Mouse (Mus musculus): ENCODE data around the gene Fam114a1. TPM values are rescaled to one million over a fixed set of nuclear protein-coding genes. Genes with fewer than 3 reads are reported as not detected.

Fam114a1 gene
- polyA plus RNA-seq, 1 experiment from 2014 or later = 50.2 TPM

DNA sequence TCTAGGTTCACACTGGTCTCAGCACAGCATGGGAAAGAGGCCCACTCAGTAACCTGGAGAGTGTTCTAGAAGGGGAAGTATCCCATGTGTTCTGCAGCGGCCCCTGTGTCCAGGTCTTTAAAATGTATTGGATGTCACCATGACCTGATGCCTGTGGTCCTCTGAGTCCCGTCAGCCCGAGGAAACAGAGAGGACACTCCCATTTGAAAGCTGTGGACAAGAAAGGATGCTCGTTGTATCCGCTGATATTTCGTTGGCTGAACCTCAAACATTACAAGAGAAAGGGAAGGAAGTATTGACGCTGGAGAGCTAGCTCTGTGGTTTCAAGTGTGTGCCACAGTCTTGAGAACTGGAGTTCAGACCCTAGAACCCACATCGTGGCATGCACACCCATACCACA is 49.2 kb downstream of the Fam114a1 start:
- H3K9me3 ChIP-seq (ENCODE audit: control insufficient read depth, low read depth, low read length) = no peaks in the 10 kb centered on the region
- H3K4me1 ChIP-seq (ENCODE audit: control insufficient read depth, insufficient read depth, low read length) = no peaks in the 10 kb centered on the region
- WGBS = 79% methylated on average over 8 of the region's 8 CpGs
- ATAC-seq (ENCODE audit: insufficient number of reproducible peaks, insufficient read depth, low FRiP score, low read depth) = no peak
- peaks cover 26% of the 10 kb centered on the region for H3K36me3 ChIP-seq (ENCODE audit: control insufficient read depth, insufficient read depth, low read length)
- H3K27me3 ChIP-seq (ENCODE audit: control insufficient read depth, insufficient read depth, low read length) = no peaks in the 10 kb centered on the region
- H3K4me2 ChIP-seq (replicated peaks; ENCODE audit: low read depth, low read length) = no peak overlapping the region
- H3K9ac ChIP-seq (replicated peaks; ENCODE audit: low read depth, low read length) = no peak overlapping the region
- no peak overlapping the region for H3K4me3 ChIP-seq (ENCODE audit: low read depth, low read length)
- no peak overlapping the region for H3K27ac ChIP-seq (ENCODE audit: low read length)

DNA sequence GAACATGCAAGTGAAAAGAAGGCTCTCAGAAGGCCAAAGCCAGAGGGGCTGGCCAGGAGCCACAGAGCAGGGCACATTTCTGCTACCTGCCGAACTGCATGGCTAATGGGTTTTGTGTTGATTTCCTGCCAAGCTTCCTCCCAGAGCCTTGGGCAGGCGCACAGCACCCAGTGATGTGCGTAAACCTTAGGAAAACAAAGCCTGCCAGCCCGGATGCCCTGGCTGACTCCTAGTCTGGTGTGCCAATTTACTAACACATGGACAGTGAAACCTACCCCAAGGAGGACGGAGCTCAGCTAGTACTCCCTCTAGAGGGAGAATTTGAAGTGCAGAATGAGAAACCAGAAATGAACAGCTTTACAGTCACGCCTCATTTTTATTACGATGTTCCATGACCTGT is 50.0 kb downstream of the Fam114a1 start:
- H3K9ac ChIP-seq (replicated peaks; ENCODE audit: low read depth, low read length) = no peak overlapping the region
- 66% methylated on average over 7 of the region's 7 CpGs for WGBS
- no peak overlapping the region for H3K4me3 ChIP-seq (ENCODE audit: low read depth, low read length)
- H3K36me3 ChIP-seq (ENCODE audit: control insufficient read depth, insufficient read depth, low read length) = peaks cover 26% of the 10 kb centered on the region
- no peak overlapping the region for H3K4me2 ChIP-seq (replicated peaks; ENCODE audit: low read depth, low read length)
- no peaks in the 10 kb centered on the region for H3K27me3 ChIP-seq (ENCODE audit: control insufficient read depth, insufficient read depth, low read length)
- H3K9me3 ChIP-seq (ENCODE audit: control insufficient read depth, low read depth, low read length) = no peaks in the 10 kb centered on the region
- no peak overlapping the region for H3K27ac ChIP-seq (ENCODE audit: low read length)
- no peaks in the 10 kb centered on the region for H3K4me1 ChIP-seq (ENCODE audit: control insufficient read depth, insufficient read depth, low read length)
- ATAC-seq (ENCODE audit: insufficient number of reproducible peaks, insufficient read depth, low FRiP score, low read depth) = no peak

DNA sequence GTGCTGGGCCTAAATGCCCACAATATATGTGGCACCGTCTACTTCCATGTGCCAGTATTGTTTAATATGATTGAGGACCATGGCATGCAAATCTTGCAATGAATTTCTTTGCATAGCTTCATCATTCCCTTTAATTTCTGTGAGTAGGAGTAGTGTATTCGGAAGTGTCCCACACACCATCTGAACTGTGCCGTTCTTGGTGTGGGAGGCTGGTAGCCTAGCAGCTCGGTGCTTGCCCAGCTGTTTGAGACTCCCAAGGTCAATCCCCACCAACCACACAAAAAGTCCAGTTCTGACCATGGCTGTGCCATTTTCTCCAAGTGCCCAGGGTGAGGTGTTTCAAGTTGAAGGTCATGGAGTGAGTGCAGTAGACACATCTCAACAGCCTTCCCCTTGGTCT is 52.1 kb downstream of the Fam114a1 start:
- no peaks in the 10 kb centered on the region for H3K27me3 ChIP-seq (ENCODE audit: control insufficient read depth, insufficient read depth, low read length)
- H3K9me3 ChIP-seq (ENCODE audit: control insufficient read depth, low read depth, low read length) = no peaks in the 10 kb centered on the region
- H3K4me2 ChIP-seq (replicated peaks; ENCODE audit: low read depth, low read length) = no peak overlapping the region
- no peak overlapping the region for H3K9ac ChIP-seq (replicated peaks; ENCODE audit: low read depth, low read length)
- no peak for ATAC-seq (ENCODE audit: insufficient number of reproducible peaks, insufficient read depth, low FRiP score, low read depth)
- 87% methylated on average over 4 of the region's 4 CpGs for WGBS
- peaks cover 26% of the 10 kb centered on the region for H3K36me3 ChIP-seq (ENCODE audit: control insufficient read depth, insufficient read depth, low read length)
- H3K27ac ChIP-seq (ENCODE audit: low read length) = no peak overlapping the region
- no peak overlapping the region for H3K4me3 ChIP-seq (ENCODE audit: low read depth, low read length)
- 0 out of 2 replicates have a peak, but pooled peaks cover 3% of the 10 kb centered on the region for H3K4me1 ChIP-seq (ENCODE audit: control insufficient read depth, insufficient read depth, low read length)

DNA sequence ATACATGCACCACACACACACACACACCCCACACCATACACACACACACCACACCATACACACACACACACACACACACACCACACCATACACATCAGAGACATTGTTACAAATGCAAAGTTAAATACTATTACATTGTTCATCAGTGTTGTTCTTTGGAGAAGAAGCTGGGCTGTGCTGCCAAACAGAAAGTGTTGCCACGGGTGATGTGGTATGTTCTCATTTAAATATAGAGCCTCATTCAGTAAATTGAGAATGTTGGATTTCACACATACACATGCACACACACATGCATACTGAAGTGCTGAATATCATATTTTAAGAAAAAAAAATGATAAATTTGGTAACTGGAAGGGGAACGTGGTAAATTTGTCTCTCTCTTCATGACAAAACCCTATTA is 54.8 kb downstream of the Fam114a1 start:
- no peak for ATAC-seq (ENCODE audit: insufficient number of reproducible peaks, insufficient read depth, low FRiP score, low read depth)
- H3K9me3 ChIP-seq (ENCODE audit: control insufficient read depth, low read depth, low read length) = no peaks in the 10 kb centered on the region
- H3K36me3 ChIP-seq (ENCODE audit: control insufficient read depth, insufficient read depth, low read length) = peaks cover 14% of the 10 kb centered on the region
- no peak overlapping the region for H3K9ac ChIP-seq (replicated peaks; ENCODE audit: low read depth, low read length)
- H3K27ac ChIP-seq (ENCODE audit: low read length) = no peak overlapping the region
- no peak overlapping the region for H3K4me2 ChIP-seq (replicated peaks; ENCODE audit: low read depth, low read length)
- 73% methylated on average over 2 of the region's 2 CpGs for WGBS
- no peaks in the 10 kb centered on the region for H3K27me3 ChIP-seq (ENCODE audit: control insufficient read depth, insufficient read depth, low read length)
- 0 out of 2 replicates have a peak, but pooled peaks cover 3% of the 10 kb centered on the region for H3K4me1 ChIP-seq (ENCODE audit: control insufficient read depth, insufficient read depth, low read length)
- H3K4me3 ChIP-seq (ENCODE audit: low read depth, low read length) = no peak overlapping the region

DNA sequence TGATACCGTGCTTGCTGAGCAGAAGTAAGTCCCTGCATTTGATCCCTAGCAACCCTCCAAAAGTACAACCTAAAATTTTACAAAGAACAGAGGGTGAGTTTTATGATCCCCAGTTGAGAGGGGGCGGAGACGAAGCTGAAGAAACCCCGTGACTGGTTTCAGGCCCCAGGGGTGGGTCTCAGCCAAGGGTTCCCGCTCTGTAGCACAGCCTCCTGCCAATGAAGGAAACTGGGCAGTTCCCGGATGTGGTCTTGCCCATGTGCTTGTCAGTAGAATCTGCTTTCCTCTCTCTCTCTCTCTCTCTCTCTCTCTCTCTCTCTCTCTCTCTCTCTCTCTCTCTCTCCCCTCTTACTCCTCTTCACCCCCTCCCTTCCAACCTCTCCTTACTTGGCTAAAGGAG is 56.0 kb downstream of the Fam114a1 start:
- Histone ChIP-seq H3K9me3 (ENCODE audit: control insufficient read depth, low read depth, low read length) (no peaks in the 10 kb centered on the region), H3K27ac (ENCODE audit: low read length) (no peak overlapping the region), H3K27me3 (ENCODE audit: control insufficient read depth, insufficient read depth, low read length) (no peaks in the 10 kb centered on the region), H3K4me2 (replicated peaks; ENCODE audit: low read depth, low read length) (no peak overlapping the region), H3K9ac (replicated peaks; ENCODE audit: low read depth, low read length) (no peak overlapping the region), H3K4me1 (ENCODE audit: control insufficient read depth, insufficient read depth, low read length) (0 out of 2 replicates have a peak, but pooled peaks cover 3% of the 10 kb centered on the region), H3K36me3 (ENCODE audit: control insufficient read depth, insufficient read depth, low read length) (peaks cover 14% of the 10 kb centered on the region), H3K4me3 (ENCODE audit: low read depth, low read length) (no peak overlapping the region)
- 56% methylated on average over 6 of the region's 6 CpGs for WGBS
- no peak for ATAC-seq (ENCODE audit: insufficient number of reproducible peaks, insufficient read depth, low FRiP score, low read depth)

DNA sequence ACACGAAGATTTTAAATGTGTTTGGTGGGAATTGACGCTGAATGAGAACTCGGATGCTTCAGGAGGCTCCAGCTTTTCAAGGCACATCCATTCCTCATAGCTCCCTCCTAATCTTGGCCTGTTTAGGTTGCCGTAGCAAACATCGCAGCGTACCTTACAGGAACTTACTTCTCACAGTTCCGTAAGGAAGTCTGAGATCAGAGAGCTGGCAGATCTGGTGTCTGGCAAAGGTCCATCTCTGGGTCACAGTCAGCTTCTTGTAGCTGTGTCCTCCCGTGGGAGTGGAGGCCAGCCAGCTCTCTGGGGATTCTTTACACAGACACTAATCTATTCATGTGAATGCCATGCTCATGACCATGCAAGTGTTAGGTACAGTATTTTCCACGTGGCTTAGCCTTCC is 56.9 kb downstream of the Fam114a1 start:
- Histone ChIP-seq H3K9me3 (ENCODE audit: control insufficient read depth, low read depth, low read length) (no peaks in the 10 kb centered on the region), H3K4me3 (ENCODE audit: low read depth, low read length) (no peak overlapping the region), H3K4me2 (replicated peaks; ENCODE audit: low read depth, low read length) (no peak overlapping the region), H3K4me1 (ENCODE audit: control insufficient read depth, insufficient read depth, low read length) (0 out of 2 replicates have a peak, but pooled peaks cover 3% of the 10 kb centered on the region), H3K9ac (replicated peaks; ENCODE audit: low read depth, low read length) (no peak overlapping the region), H3K36me3 (ENCODE audit: control insufficient read depth, insufficient read depth, low read length) (peaks cover 17% of the 10 kb centered on the region), H3K27ac (ENCODE audit: low read length) (no peak overlapping the region), H3K27me3 (ENCODE audit: control insufficient read depth, insufficient read depth, low read length) (no peaks in the 10 kb centered on the region)
- no peak for ATAC-seq (ENCODE audit: insufficient number of reproducible peaks, insufficient read depth, low FRiP score, low read depth)
- 74% methylated on average over 9 of the region's 9 CpGs for WGBS

DNA sequence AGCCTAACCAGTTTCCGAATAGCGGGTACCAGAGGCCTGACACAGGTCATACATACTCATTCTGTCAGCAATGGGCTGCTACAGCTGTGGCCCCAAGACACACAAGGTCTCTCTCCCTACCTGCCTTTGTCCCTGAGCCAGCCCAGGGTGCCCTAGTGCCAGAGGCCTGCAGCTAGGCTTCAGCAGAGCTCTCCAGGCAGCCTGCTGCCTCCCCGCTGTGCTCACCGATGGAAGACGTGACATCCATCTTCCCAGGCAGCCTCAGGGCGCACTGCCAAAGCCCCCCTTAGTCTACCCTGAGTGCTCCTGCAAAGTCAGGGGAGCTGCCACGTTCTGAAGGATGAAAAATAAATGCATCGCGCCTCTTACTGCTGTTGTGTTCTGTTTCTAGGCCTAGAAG is 58.1 kb downstream of the Fam114a1 start:
- H3K4me2 ChIP-seq (replicated peaks; ENCODE audit: low read depth, low read length) = no peak overlapping the region

DNA sequence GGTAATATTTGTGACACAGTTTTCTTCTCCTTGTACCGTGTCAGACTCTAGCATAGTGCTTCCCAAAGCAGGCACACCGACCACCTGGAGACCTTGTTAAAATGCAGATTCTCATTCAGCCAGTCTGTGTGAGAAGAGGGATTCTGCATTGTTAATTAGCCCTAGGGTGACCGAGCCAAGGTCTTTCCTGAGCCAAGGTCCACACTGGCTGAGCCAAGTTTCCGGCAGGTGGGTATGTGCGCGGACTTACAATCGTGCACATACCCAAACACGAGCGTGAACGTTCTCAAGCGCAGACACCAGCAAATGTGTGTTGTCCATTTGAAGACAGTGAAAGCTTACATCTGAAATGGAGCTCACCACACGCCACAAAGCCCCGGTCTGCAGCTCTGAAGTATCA is 66.7 kb downstream of the Fam114a1 start:
- no peaks in the 10 kb centered on the region for H3K27me3 ChIP-seq (ENCODE audit: control insufficient read depth, insufficient read depth, low read length)
- H3K9me3 ChIP-seq (ENCODE audit: control insufficient read depth, low read depth, low read length) = no peaks in the 10 kb centered on the region
- WGBS = 78% methylated on average over 13 of the region's 13 CpGs
- no peak overlapping the region for H3K27ac ChIP-seq (ENCODE audit: low read length)
- H3K9ac ChIP-seq (replicated peaks; ENCODE audit: low read depth, low read length) = no peak overlapping the region
- no peak for ATAC-seq (ENCODE audit: insufficient number of reproducible peaks, insufficient read depth, low FRiP score, low read depth)
- no peak overlapping the region for H3K4me3 ChIP-seq (ENCODE audit: low read depth, low read length)
- no peak overlapping the region for H3K4me2 ChIP-seq (replicated peaks; ENCODE audit: low read depth, low read length)
- H3K36me3 ChIP-seq (ENCODE audit: control insufficient read depth, insufficient read depth, low read length) = peaks cover 3% of the 10 kb centered on the region
- H3K4me1 ChIP-seq (ENCODE audit: control insufficient read depth, insufficient read depth, low read length) = no peaks in the 10 kb centered on the region

More for the DNA sequence above, 58.1 kb downstream of the Fam114a1 start:
- Histone ChIP-seq H3K4me3 (ENCODE audit: low read depth, low read length) (no peak overlapping the region), H3K9ac (replicated peaks; ENCODE audit: low read depth, low read length) (no peak overlapping the region), H3K4me1 (ENCODE audit: control insufficient read depth, insufficient read depth, low read length) (0 out of 2 replicates have a peak, but pooled peaks cover 3% of the 10 kb centered on the region), H3K27me3 (ENCODE audit: control insufficient read depth, insufficient read depth, low read length) (no peaks in the 10 kb centered on the region), H3K27ac (ENCODE audit: low read length) (no peak overlapping the region), H3K9me3 (ENCODE audit: control insufficient read depth, low read depth, low read length) (no peaks in the 10 kb centered on the region), H3K36me3 (ENCODE audit: control insufficient read depth, insufficient read depth, low read length) (peaks cover 13% of the 10 kb centered on the region)
- WGBS = 36% methylated on average over 9 of the region's 9 CpGs
- no peak for ATAC-seq (ENCODE audit: insufficient number of reproducible peaks, insufficient read depth, low FRiP score, low read depth)

DNA sequence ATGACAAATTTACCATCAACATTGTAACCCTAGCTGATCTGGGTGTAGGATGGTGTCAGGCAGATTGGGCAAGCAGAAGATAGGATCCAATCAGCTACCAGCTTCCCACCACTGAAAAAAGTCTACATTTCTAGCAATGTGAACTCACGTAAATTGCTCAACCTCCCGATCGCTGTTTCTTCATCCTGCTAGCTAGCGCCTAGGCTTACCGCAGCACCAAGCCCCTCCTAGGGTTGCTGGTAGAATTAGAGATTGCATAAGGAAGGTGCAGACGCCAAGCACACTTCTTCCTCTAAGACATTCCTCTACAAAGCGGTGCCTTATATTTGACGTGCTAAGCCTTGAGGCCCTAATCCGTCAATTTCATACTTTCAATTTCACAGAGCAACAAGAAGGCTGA is 68.4 kb downstream of the Fam114a1 start:
- Histone ChIP-seq H3K9ac (replicated peaks; ENCODE audit: low read depth, low read length) (no peak overlapping the region), H3K4me2 (replicated peaks; ENCODE audit: low read depth, low read length) (no peak overlapping the region), H3K4me3 (ENCODE audit: low read depth, low read length) (no peak overlapping the region), H3K9me3 (ENCODE audit: control insufficient read depth, low read depth, low read length) (no peaks in the 10 kb centered on the region), H3K27me3 (ENCODE audit: control insufficient read depth, insufficient read depth, low read length) (no peaks in the 10 kb centered on the region), H3K36me3 (ENCODE audit: control insufficient read depth, insufficient read depth, low read length) (no peaks in the 10 kb centered on the region; the same call in 1 of the 2 replicates), H3K4me1 (ENCODE audit: control insufficient read depth, insufficient read depth, low read length) (no peaks in the 10 kb centered on the region), H3K27ac (ENCODE audit: low read length) (no peak overlapping the region)
- WGBS = 72% methylated on average over 9 of the region's 9 CpGs
- no peak for ATAC-seq (ENCODE audit: insufficient number of reproducible peaks, insufficient read depth, low FRiP score, low read depth)

Data from stomach, embryonic 14.5 days (tissue).